Mouse (Mus musculus): Measurements from ENCODE around the gene BC080695.
"Not testable (repeated sequence)": the region's sequence is repeated elsewhere in the genome, so short reads cannot be mapped to it uniquely, and the experiment has no call there.

The BC080695 gene

DNA sequence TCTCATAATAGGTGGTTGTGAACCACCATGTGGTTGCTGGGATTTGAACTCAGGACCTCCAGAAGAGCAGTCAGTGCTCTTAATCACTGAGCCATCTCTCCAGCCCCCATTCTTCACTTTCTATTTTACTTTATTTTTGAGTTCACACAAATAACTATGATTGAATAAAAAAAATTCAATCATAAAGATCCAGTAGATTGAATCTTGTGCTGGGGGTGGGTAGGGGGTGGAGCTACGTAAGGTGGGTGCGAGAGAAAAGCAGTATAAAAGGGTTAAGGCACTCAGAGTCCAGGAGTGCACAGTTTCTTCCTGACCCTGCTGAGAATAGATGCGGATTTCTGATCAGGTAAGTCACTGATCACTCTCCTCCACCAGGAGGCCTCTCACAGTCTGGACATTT is at the start of gene BC080695, which contains the start of gene Gm13057:
Gene BC080695 (plus strand): TSS at position 301 of the 400 bp plus-strand sequence.
Gene Gm13057 (plus strand): TSS at position 310 of the 400 bp plus-strand sequence.
- not testable (repeated sequence) for DNase-seq (ENCODE audit: low spot score in 2 of 2)

DNA sequence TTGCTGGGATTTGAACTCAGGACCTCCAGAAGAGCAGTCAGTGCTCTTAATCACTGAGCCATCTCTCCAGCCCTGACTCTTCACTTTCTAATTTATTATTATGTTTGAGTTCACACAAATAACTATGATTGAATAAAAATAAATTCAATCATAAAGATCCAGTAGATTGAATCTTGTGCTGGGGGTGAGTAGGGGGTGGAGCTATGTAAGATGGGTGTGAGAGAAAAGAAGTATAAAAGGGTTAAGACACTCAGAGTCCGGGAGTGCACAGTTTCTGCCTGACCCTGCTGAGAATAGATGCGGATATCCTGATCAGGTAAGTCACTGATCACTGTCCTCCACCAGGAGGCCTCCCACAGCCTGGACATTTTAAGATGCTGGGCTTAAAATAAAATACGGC is 40.5 kb upstream of the BC080695 start, which contains the start of gene Gm13043:
Gene Gm13043 (plus strand): TSS at position 301 of the 400 bp plus-strand sequence.
- DNase-seq (ENCODE audit: low spot score in 2 of 2): no peak

DNA sequence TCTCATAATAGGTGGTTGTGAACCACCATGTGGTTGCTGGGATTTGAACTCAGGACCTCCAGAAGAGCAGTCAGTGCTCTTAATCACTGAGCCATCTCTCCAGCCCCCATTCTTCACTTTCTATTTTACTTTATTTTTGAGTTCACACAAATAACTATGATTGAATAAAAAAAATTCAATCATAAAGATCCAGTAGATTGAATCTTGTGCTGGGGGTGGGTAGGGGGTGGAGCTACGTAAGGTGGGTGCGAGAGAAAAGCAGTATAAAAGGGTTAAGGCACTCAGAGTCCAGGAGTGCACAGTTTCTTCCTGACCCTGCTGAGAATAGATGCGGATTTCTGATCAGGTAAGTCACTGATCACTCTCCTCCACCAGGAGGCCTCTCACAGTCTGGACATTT is 15.8 kb upstream of the BC080695 start, which contains the start of gene Gm13040:
Gene Gm13040 (plus strand): TSS at position 301 of the 400 bp plus-strand sequence.
- DNase-seq (ENCODE audit: low spot score in 2 of 2): not testable (repeated sequence)

DNA sequence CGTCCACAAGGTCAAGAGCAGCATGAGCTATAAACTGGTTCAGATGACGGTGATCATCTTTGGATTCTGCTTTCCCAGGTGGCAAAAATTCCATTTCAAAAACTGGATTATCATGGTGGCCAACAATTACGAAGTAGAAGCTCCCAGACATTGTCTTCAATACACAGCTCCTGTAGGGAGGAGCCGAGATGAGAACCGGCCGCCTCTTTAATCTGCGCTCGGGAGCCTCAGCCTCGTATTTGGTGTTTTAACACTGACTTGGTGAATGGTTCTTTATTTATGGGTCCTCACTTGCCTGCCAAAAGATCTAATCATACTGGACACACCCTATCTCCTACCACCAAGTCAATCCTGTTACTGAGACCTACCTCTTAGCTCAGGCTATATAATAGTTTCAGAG is 60.4 kb downstream of the BC080695 start:
- DNase-seq (ENCODE audit: low spot score in 2 of 2): not testable (repeated sequence)

DNA sequence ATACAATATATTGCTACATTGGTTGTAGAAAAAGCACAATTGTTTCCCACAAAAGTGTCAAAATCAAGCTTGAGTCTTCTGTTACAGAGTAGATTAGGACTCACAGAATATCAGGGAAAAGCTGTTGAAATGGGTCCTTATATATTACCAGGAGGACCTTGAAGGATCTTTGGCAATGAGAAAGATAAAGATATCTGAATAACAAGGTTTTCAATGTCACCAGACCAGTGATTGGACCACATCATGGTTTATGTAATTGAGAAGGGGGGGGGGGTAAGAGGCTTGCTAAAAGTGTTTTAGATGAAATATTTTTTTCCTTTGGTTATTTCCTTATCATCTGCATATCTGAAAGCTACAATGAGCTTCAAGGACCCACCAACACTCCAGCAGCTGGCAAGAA is 63.2 kb downstream of the BC080695 start, which contains the start of gene Gm13083:
Gene Gm13083 (plus strand): TSS at position 301 of the 400 bp plus-strand sequence.
- DNase-seq (ENCODE audit: low spot score in 2 of 2): not testable (repeated sequence)

DNA sequence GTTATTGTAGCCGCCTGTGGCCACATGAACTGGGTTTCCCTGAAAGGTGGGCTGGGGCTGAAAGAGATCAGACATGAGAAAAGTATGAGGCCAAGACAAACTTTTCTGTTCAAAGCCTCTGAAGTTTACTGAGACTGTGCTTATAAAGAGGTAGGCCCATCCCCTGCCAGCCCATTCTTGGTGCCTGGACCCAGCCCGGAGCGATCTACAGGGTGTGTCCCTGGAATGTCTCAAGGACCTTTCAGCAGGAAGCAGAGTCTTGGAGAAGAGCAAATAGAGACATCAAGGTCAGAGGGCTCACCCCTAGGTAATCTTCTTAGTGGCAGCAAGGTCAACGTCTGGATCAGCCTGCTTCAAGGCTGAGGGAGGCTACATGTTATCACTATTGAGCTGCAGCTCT is 66.6 kb downstream of the BC080695 start:
- DNase-seq (ENCODE audit: low spot score in 2 of 2): not testable (repeated sequence)
